Mouse (Mus musculus) E14TG2a.4 (cell line): ENCODE results near the gene Pcsk7.

ENCODE experiments used
- CTCF ChIP-seq: conservative IDR thresholded peaks from 2 replicates; pipeline ENCODE4 v1.5.1; 2014; ENCODE audit warnings: low read length
- NANOG ChIP-seq: IDR thresholded peaks from 2 replicates; pipeline ENCODE4 v1.6.1; 2014; ENCODE audit warnings: borderline replicate concordance, low read length, mixed read lengths
- POU5F1 ChIP-seq: IDR thresholded peaks from 2 replicates; pipeline ENCODE4 v1.6.1; 2014; ENCODE audit warnings: low read length, borderline replicate concordance

GRCm38 (mm10) chr9:45958023-45958670, 51.9 kb downstream of the Pcsk7 start:
- TF ChIP-seq CTCF (no peak), NANOG (no peak), POU5F1 (no peak)
